Mouse (Mus musculus): ENCODE data around the gene Srebf1. TPM values are rescaled to one million over a fixed set of nuclear protein-coding genes. Genes with fewer than 3 reads are reported as not detected.
A peak's percentile ranks its signal among the peaks of the same experiment; 100 is the strongest.

The Srebf1 gene
- total RNA-seq, 2 experiments from 2014 or later: 73.1 to 80.9 TPM

DNA sequence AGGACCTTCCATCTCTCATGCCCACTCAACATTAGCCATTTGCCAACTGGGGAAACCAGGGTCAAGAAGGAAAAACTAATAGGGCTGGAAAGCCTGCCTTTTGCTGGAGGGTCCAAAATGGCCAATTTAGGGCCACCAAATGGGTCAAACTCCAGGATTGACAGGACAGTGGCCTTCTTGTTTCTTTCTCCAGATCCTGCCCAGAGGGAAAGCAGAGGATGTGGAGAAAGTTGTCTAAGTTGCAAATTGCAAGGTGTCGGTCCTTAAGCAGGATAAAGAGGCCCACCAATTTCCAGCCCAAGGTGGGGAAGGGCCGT is 12.5 kb downstream of the Srebf1 start:
- no peak for ATAC-seq (replicated peaks; ENCODE audit: low FRiP score, low TSS enrichment, poor library complexity, severe bottlenecking)

DNA sequence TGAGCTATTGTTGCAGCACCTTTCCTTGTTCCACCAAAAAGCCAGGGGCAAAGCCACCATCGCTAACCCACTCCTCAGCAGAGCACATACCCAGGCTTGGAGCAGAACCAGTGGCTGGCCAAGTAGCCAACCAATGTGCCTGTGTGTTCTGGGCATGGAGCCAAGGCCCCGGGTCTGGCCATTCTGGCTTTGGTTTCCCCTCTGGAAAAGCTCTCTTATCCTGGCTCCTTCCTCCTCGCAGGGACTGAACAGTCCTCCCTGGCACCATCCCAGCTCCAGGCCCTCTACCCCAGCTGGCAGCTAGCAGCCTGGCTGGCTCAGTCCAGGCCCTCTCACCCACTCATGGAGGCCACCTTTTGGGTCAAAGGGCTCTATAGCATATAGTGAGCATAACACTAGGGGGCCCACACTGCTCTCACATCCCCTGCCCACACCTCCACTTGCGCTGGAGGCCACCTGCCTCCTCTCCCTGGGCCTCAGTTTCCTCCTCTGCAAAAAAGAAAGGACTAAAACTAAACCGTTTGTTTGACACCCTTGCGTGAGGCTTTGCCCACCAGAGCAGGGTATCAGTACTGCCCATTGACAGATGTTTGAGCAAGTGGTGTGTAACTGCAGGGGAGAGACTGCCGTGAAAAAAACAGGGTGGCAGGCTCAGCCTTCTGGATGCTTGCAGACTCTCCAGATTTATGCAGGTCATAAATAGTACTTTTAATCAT is 13.0 kb downstream of the Srebf1 start:
- ATAC-seq (replicated peaks; ENCODE audit: low FRiP score, low TSS enrichment, poor library complexity, severe bottlenecking): no peak

DNA sequence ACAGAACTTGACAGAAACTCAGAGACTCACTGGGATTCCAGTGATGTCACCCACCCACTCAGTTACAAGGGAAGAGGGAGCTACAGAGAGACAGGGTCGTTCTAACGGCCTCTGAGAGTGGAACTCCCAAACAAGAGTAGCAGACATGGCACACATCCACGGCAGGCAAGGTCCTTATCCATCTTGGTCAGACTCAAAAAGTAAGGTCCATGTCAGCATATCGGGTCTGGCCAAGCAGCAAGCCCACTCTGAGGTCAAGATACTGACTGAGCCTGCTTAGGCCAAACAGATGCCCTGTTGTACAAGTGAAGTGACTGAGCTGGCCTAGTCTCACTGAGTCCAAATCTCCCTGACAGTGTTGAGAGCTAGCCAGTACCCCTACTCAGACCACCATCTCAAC is 13.7 kb downstream of the Srebf1 start:
- ATAC-seq (replicated peaks; ENCODE audit: low FRiP score, low TSS enrichment, poor library complexity, severe bottlenecking): no peak

DNA sequence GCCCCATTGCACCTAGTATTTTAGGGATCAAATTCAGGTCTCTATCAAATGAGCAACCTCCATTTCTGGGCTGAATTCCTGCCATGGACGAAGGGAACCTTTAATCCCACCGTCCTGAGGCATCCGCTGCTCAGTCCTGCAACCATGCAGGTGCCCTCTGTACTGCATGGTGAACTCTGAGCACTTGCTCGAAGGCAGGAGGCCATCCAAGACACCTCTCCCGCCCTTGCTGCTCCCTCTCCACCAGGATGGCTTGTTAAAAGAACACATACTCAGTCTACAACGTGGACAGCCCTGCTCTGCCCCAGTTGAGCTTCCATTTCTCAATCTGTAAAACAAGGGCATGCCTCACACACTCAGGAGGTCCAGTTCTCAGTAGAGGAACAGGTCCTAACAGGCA is 14.2 kb downstream of the Srebf1 start:
- ATAC-seq (replicated peaks; ENCODE audit: low FRiP score, low TSS enrichment, poor library complexity, severe bottlenecking): no peak

DNA sequence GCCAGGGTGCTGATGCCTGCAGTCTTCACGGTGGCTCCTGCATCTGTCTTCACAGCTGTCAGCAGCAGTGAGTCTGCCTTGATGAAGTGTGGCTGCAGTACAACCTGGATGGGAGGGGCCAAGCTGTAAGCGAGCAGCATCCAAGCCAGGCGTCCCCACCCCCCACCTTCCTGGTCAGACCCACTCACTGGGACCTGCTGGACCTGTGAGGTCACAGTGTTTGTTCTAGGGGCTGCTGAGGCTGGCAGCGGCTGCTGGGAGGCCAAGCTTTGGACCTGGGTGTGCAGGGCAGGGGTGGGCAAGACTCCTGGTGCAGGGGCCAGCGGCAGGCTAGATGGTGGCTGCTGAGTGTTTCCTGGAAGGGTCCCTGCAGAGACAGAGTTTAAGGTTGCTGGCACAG is 16.2 kb downstream of the Srebf1 start:
- no peak for ATAC-seq (replicated peaks; ENCODE audit: low FRiP score, low TSS enrichment, poor library complexity, severe bottlenecking)

DNA sequence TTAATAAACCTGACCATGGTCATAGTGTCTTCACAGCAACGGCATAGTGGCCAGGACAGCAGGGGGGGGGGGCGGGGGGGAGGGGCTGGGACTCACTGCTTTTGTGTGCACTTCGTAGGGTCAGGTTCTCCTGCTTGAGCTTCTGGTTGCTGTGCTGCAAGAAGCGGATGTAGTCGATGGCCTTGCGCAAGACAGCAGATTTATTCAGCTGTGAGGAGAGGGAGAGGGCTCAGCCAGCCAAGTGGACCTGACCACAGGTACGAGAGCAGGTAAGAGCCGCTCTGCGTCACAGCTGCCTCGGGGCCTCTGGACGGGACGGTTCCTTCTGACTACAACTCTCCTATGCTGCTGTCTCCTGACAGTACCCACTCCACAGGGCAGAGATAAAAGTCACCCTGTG is 17.4 kb downstream of the Srebf1 start:
- ATAC-seq (replicated peaks; ENCODE audit: low FRiP score, low TSS enrichment, poor library complexity, severe bottlenecking): no peak

DNA sequence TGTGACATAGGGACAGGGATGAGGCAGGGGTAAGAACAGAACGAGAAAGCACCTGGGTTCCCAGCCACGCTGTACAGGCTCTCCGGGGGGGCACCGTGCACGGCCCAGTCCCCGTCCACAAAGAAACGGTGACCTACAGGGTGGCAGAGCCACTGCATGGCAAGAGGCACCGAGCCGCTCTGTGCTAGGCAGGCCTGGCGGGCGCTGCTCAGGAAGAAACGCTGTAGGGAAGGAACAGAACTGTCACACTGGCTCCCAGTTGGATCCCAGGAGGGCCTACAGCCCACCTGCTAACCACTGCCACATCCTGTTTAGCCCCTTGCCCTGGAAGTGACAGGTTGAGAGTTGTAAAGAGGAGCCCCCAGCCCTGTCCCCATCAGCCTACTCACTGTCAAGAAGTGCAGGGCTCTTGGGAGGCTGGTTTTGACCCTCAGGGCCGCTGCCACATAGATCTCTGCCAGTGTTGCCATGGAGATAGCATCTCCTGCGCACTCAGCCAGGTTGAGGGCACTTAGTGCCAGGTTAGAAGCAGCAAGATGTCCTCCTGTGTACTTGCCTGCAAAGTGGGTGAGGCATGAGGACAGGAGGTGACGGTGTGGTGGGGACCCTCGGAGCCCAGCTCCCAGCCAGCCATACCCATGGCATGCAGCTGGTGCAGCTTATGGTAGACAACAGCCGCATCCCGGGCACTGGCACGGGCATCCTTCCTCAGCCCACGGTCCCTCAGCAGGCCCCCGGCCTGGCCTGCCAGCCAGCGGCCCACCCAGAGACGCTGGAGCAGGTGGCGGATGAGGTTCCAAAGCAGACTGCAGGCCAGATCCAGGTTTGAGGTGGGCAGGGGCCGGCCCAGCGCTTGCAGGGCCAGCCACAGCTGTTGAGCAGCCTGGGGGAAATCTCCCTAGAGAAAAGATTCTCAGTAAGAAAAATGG is 19.4 kb downstream of the Srebf1 start:
- no peak for ATAC-seq (replicated peaks; ENCODE audit: low FRiP score, low TSS enrichment, poor library complexity, severe bottlenecking)

DNA sequence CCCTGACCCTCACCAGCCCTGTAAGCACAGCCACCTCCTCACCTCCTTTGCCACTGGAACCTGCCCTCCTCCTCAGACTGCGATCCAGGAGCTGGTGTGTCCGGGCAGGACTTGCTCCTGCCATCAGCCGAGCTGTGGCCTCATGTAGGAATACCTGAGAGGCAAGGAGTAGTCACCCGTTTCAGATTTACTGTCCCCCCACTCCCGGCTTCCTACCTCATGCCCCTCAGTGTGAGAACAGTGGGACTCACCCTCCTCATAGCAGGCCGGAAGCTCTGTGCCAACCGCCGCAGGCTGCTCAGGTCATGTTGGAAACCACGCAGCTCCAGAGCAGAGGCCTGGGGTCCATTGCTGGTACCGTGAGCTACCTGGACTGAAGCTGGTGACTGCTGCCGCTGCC is 22.0 kb downstream of the Srebf1 start:
- ATAC-seq (replicated peaks; ENCODE audit: low FRiP score, low TSS enrichment, poor library complexity, severe bottlenecking): no peak

DNA sequence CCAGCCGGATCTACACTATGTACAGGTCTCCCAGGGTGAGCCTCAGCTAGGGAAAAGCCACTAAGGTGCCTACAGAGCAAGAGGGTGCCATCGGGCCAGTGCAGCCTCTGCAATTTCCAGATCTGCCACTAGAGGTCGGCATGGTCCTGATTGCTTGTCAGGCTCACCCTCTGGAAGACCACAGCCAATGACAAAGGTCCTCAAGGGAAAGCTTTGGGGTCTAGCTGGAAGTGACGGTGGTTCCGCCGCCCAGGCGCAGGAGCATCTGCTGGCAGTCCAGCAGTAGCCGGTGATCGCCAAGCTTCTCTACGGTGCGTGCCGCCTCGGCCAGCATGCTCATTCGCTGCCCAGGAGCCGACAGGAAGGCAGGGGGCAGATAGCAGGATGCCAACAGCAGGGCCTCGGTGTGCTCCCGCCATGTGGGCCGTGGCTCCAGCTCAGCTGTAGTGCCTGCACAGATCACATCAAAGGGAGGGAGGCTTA is 22.6 kb downstream of the Srebf1 start:
- ATAC-seq (replicated peaks; ENCODE audit: low FRiP score, low TSS enrichment, poor library complexity, severe bottlenecking): peak; percentile 66

DNA sequence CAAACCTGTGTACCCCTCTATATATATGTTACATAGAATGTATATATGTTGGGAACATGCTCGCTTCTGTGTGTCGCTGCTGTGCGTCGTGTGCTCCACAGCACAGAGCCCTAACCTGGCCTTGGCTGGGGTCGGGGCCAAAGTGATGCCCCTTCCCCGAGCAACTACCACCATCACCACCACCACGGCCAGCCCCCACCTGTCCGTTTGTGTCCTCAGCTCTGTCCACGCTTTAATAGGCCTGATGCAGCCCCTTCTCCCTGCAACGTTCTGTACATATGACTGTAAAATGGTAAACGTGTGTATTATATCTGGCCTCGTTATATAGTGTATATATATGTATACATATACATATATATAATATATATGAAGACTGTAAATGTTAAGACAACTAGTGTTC is 23.7 kb downstream of the Srebf1 start:
- no peak for ATAC-seq (replicated peaks; ENCODE audit: low FRiP score, low TSS enrichment, poor library complexity, severe bottlenecking)

DNA sequence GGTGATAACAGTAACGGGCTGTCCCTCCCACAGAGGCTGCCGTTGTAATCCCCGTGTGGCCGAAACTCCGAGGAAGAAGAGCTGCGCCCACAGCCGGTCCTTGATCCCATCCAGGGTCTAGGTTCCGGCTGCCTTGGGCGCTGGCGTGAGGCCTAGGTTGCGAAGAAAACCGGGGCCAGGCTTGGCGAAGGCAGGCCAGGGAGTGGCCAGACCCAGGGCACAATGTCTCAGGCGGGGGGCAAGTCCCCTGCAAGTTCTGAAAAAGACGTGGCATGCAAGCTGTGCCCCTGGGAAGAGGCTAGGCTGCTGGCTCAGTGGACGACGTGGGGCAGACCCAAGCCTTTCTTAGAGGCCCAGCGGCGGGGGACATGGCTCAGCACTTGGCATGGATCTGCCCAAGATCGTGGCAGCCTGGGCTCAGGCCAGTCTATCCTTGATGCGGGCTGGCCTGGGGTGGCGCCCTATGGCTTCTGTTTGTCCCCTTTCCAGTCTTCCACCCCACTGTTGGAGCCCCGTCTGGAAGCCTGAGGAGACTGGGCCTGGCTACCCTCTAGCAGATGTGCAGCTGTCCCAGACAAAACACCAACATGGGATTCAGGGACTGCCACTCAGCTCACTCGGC is 24.3 kb downstream of the Srebf1 start:
- ATAC-seq (replicated peaks; ENCODE audit: low FRiP score, low TSS enrichment, poor library complexity, severe bottlenecking): no peak

DNA sequence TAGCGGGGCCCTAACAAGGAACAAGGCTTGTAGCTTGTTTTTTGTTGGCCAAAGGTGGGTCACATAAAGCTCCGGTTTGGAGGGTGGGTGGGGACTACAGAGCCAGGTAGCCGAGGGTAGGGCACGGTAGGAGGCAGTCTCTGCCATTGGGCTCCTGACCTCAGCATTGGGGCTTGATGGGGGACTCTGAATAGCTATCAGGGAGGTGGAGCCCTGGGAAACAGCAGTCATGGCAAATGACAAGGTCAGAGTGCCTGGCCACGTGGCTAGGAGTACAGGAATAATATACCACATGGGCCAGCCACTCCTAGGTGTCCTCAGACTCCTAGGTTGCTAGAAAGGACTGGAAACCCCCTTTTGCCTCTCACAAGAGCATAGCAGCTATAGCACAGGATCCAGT is 26.0 kb downstream of the Srebf1 start:
- no peak for ATAC-seq (replicated peaks; ENCODE audit: low FRiP score, low TSS enrichment, poor library complexity, severe bottlenecking)

DNA sequence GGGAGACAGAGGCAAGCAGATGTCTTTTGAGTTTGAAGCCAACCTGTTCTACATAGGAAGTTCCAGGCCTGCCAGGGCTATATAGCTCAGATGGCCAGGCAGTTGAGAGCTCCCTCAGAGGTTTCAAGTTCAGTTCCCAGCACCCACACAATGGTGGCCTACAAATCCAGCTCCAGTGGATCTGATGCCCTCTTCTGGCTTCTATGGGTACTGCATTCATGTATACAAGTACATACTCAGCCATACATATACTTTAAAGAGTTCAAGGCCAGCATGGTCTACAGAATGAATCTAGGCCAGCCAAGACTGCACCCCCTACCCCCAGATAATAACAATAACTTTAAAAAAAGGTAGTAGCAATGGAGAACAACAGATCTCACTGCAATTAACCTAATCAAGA is 27.3 kb downstream of the Srebf1 start:
- ATAC-seq (replicated peaks; ENCODE audit: low FRiP score, low TSS enrichment, poor library complexity, severe bottlenecking): no peak

DNA sequence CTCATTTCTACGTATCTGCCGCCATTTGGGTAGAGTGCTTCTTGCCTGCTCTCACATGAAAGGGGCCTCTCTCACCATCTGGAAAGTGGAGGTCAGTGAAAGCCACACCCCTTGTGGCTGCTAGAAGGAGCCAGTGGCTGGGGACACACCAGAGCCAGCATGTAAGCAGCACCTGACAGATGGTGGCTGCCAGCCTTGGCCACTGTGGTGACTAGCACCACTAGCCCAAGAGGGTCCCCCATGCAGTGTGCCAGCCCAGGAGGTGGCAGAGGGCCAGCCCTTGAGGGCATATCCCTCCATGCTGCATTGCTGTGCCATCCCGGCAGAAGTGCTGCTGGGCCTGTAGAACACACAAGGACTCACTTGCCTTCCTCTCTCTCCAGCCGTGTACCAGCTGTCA is 28.8 kb downstream of the Srebf1 start:
- ATAC-seq (replicated peaks; ENCODE audit: low FRiP score, low TSS enrichment, poor library complexity, severe bottlenecking): no peak

DNA sequence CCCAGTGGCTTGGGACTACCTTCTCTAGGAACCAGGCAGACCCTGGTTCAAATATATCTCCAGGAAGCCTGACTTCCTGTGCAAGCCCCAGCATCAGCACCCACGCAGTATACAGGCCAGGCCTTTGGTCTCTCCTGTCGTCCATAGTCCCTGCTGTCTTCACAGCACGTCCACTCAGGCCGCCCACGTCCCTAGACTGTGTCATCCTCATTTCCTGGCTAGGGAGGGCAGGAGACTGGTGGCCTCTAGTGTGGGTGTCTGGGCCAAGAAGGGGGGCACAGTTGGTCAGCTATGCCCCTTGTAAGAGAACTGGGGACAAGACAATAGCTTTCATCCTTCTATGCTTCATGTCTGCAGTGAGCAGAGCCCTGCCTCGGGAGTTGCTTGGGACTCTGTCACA is 29.8 kb downstream of the Srebf1 start:
- ATAC-seq (replicated peaks; ENCODE audit: low FRiP score, low TSS enrichment, poor library complexity, severe bottlenecking): no peak

DNA sequence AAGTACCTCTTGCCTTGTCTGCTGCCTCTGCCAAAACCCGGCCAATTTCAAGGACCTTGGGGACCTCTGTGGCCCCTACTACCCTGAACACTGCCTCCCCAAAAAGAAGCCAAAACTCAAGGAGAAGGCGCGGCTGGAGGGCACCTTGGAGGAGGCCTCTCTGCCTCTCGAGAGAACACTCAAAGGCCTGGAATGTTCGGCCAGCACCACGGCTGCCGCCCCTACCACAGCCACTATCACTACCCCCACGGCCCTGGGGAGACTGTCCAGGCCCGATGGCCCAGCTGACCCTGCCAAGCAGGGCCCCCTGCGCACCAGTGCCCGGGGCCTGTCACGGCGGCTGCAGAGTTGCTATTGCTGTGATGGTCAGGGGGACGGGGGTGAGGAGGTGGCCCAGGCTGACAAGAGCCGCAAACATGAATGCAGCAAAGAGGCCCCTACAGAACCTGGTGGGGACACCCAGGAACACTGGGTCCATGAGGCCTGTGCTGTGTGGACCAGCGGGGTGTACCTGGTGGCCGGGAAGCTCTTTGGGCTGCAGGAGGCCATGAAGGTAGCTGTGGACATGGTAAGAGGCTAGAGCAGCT is 32.2 kb downstream of the Srebf1 start:
- no peak for ATAC-seq (replicated peaks; ENCODE audit: low FRiP score, low TSS enrichment, poor library complexity, severe bottlenecking)

DNA sequence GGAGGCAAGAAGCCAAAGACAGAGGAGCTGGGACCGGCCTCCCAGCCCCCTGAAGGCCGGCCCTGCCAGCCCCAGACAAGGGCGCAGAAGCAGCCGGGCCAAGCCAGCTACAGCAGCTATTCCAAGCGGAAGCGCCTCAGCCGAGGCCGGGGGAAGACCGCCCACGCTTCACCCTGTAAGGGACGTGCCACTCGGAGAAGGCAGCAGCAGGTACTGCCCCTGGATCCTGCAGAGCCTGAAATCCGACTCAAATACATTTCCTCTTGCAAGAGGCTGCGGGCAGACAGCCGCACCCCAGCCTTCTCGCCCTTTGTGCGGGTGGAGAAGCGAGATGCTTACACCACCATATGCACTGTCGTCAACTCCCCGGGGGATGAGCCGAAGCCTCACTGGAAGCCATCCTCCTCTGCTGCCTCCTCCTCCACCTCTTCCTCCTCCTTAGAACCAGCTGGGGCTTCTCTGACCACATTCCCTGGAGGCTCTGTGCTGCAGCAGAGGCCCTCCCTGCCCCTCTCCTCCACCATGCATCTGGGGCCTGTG is 32.8 kb downstream of the Srebf1 start:
- ATAC-seq (replicated peaks; ENCODE audit: low FRiP score, low TSS enrichment, poor library complexity, severe bottlenecking): no peak

DNA sequence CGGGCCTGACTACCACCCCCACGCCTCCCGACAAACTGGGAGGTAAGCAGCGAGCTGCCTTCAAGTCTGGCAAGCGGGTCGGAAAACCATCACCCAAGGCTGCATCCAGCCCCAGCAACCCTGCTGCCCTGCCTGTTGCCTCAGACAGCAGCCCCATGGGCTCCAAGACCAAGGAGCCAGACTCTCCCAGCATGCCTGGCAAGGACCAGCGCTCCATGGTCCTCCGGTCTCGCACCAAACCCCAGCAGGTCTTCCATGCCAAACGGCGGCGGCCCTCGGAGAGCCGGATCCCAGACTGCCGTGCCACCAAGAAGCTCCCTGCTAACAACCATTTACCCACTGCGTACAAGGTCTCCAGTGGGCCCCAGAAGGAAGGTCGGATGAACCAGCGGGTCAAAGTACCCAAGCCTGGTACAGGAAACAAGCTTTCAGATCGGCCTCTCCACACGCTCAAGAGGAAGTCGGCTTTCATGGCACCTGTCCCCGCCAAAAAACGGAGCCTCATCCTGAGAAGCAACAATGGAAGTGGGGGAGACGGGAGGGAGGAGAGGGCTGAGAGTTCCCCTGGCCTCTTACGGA is 34.0 kb downstream of the Srebf1 start:
- ATAC-seq (replicated peaks; ENCODE audit: low FRiP score, low TSS enrichment, poor library complexity, severe bottlenecking): no peak

DNA sequence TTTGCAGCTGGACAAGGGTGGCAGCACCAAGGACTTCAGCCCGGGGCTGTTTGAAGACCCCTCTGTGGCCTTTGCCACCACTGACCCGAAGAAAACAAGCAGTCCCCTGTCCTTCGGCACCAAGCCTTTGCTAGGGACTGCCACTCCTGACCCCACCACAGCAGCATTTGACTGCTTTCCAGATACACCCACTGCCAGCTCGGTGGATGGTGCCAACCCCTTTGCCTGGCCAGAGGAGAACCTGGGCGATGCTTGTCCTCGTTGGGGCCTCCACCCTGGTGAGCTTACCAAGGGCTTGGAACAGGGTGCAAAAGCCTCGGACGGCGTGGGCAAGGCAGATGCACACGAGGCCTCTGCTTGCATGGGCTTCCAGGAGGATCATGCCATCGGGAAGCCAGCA is 35.3 kb downstream of the Srebf1 start:
- no peak for ATAC-seq (replicated peaks; ENCODE audit: low FRiP score, low TSS enrichment, poor library complexity, severe bottlenecking)
